ENCODE assay signal across 13 mouse cellular contexts in the genomic region with DNA sequence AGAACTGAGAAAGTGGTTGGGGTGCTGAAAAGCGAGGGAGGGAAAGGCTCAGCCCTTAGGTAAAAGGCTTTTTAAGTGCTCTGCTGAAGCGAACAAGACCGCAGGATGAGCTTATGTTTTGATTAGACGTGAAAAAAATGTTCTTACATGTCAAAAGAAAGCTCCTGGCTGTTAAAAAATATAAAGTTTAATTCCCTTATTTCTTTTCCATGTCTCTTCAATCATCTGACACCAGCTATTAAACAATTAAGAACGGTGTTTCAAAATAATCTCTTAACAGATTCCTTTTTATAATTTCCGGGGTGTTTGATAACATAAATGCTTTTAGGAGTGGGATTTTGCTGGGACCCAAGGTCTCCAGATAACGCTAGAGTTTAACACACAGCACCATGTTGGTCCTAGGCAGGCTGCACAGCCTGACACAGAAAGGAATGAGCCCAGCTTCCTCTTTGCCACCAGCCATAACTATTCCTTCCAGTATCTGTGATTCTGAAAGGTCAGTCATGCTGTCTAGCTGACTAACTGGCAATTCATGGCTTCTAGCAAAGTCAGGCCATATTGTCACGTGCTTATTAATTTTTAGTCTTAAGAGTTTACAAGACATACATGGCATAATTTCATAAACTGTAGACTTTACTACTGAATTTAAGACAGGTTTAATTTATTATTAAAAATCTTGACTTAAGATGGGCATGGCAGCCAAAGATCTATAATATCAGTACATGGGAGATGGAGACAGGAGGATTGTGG.
A peak's percentile ranks its signal among the peaks of the same experiment; 100 is the strongest.
DNase-seq lines count a peak whose midpoint lies in the region; ATAC-seq and TF ChIP-seq lines count a peak whose summit lies in the region.
"Had no signal": no experiment of that assay in that cellular context is flagged by ENCODE, and none has a peak within 500 bp of the region (broad histone marks: within the 10 kb centered on the region; RNA-seq: fewer than 3 reads in every experiment).

No protein-coding gene starts in this region.

- H3K9ac ChIP-seq in intestine, embryonic 14.5 days (ENCODE audit: low read length): no peak overlapping the region
- no peak overlapping the region for H3K9ac ChIP-seq in intestine, postnatal 0 days (ENCODE audit: low read depth, low read length)
- no peak overlapping the region for H3K9ac ChIP-seq in intestine, embryonic 16.5 days (ENCODE audit: low read depth, low read length)
- H3K9ac ChIP-seq: hindbrain, embryonic 12.5 days; liver, postnatal 0 days had no signal

- ATAC-seq in intestine, embryonic 14.5 days (replicated peaks; ENCODE audit: low FRiP score, low TSS enrichment, low read depth): no peak
- no peak for ATAC-seq in intestine, postnatal 0 days
- no peak for ATAC-seq in intestine, embryonic 16.5 days
- ATAC-seq: liver, postnatal 0 days had no signal

- 51% methylated on average over 8 of the region's 8 CpGs for WGBS in intestine, embryonic 14.5 days
- WGBS in intestine, postnatal 0 days: 70% methylated on average over 8 of the region's 8 CpGs
- WGBS in intestine, embryonic 16.5 days: 72% methylated on average over 8 of the region's 8 CpGs

- no peak for DNase-seq in intestine, embryonic 14.5 days (ENCODE audit: low spot score)
- DNase-seq in testis, postnatal 14 days (ENCODE audit: low spot score): no peak
- DNase-seq in urinary bladder, postnatal 36 days (ENCODE audit: low spot score in 2 of 2): no peak
- DNase-seq in natural killer cell, adult 2 months (ENCODE audit: low spot score in 2 of 2): no peak
- DNase-seq: cerebellum, adult 11 months; liver, postnatal 0 days; right cerebral cortex, postnatal 14 days; thymus, postnatal 14 days had no signal

- peaks cover 4% of the 10 kb centered on the region for H3K4me1 ChIP-seq in intestine, embryonic 14.5 days (replicated peaks; ENCODE audit: control insufficient read depth, insufficient read depth, low read length)
- no peaks in the 10 kb centered on the region for H3K4me1 ChIP-seq in intestine, postnatal 0 days (replicated peaks; ENCODE audit: control insufficient read depth, insufficient read depth, low read length)
- H3K4me1 ChIP-seq in testis, adult 2 months (ENCODE audit: control insufficient read depth, insufficient read depth, low read length): no peaks in the 10 kb centered on the region
- no peaks in the 10 kb centered on the region for H3K4me1 ChIP-seq in intestine, embryonic 16.5 days (ENCODE audit: control insufficient read depth, insufficient read depth, low read length)
- H3K4me1 ChIP-seq: hindbrain, embryonic 12.5 days had no signal

- TF ChIP-seq CTCF in intestine, postnatal 0 days (IDR thresholded peaks at IDR 0.05; ENCODE audit: low read depth): no peak
- no peak for TF ChIP-seq CTCF in testis, adult 2 months (IDR thresholded peaks at IDR 0.05; ENCODE audit: control insufficient read depth, insufficient read depth, insufficient replicate concordance, low read depth, low read length)

- no peaks in the 10 kb centered on the region for H3K27me3 ChIP-seq in intestine, embryonic 14.5 days (replicated peaks; ENCODE audit: control insufficient read depth, insufficient read depth, low read length)
- H3K27me3 ChIP-seq in intestine, postnatal 0 days (replicated peaks; ENCODE audit: control insufficient read depth, insufficient read depth, low read length): no peaks in the 10 kb centered on the region
- no peaks in the 10 kb centered on the region for H3K27me3 ChIP-seq in testis, adult 2 months (ENCODE audit: control insufficient read depth, insufficient read depth, low read length)
- H3K27me3 ChIP-seq in intestine, embryonic 16.5 days (replicated peaks; ENCODE audit: control insufficient read depth, insufficient read depth, low read length): no peaks in the 10 kb centered on the region
- H3K27me3 ChIP-seq: hindbrain, embryonic 12.5 days; megakaryocyte, embryonic 14.5 days had no signal

- TF ChIP-seq POLR2A in testis, adult 2 months (IDR thresholded peaks at IDR 0.05; ENCODE audit: control insufficient read depth, low read depth, low read length): no peak

- H3K4me2 ChIP-seq in intestine, embryonic 14.5 days (ENCODE audit: low read length): no peak overlapping the region
- no peak overlapping the region for H3K4me2 ChIP-seq in intestine, postnatal 0 days (replicated peaks; ENCODE audit: low read depth)
- H3K4me2 ChIP-seq in intestine, embryonic 16.5 days (ENCODE audit: low read depth, low read length): no peak overlapping the region
- H3K4me2 ChIP-seq: hindbrain, embryonic 12.5 days had no signal

- H3K4me3 ChIP-seq in intestine, embryonic 14.5 days (ENCODE audit: low read depth, low read length): no peak overlapping the region
- no peak overlapping the region for H3K4me3 ChIP-seq in intestine, postnatal 0 days (ENCODE audit: low read depth, low read length)
- no peak overlapping the region for H3K4me3 ChIP-seq in testis, adult 2 months (ENCODE audit: control insufficient read depth, low read depth, low read length)
- no peak overlapping the region for H3K4me3 ChIP-seq in intestine, embryonic 16.5 days (ENCODE audit: low read length)
- H3K4me3 ChIP-seq: hindbrain, embryonic 12.5 days; megakaryocyte, embryonic 14.5 days had no signal

- H3K27ac ChIP-seq in intestine, embryonic 14.5 days (ENCODE audit: low read depth): peak overlapping the region; percentile 68
- H3K27ac ChIP-seq in intestine, postnatal 0 days (ENCODE audit: low read depth, low read length): no peak overlapping the region
- H3K27ac ChIP-seq in testis, adult 2 months (ENCODE audit: control insufficient read depth, insufficient read depth, low read depth, low read length): peak overlapping the region; percentile 21; the same call in 1 of the 2 replicates
- H3K27ac ChIP-seq in intestine, embryonic 16.5 days (ENCODE audit: low read length): peak overlapping the region; percentile 58
- H3K27ac ChIP-seq: hindbrain, embryonic 12.5 days had no signal

- H3K9me3 ChIP-seq in intestine, embryonic 14.5 days (ENCODE audit: control insufficient read depth, low read length): peaks cover 3% of the 10 kb centered on the region; the same call in 1 of the 2 replicates
- H3K9me3 ChIP-seq in intestine, postnatal 0 days (ENCODE audit: control insufficient read depth): no peaks in the 10 kb centered on the region
- H3K9me3 ChIP-seq in intestine, embryonic 16.5 days (ENCODE audit: control insufficient read depth, low read length): no peaks in the 10 kb centered on the region
- H3K9me3 ChIP-seq: hindbrain, embryonic 12.5 days had no signal

- H3K36me3 ChIP-seq in intestine, embryonic 14.5 days (ENCODE audit: control insufficient read depth, insufficient read depth, low read length): no peaks in the 10 kb centered on the region
- H3K36me3 ChIP-seq in intestine, postnatal 0 days (ENCODE audit: control insufficient read depth, insufficient read depth): no peaks in the 10 kb centered on the region
- no peaks in the 10 kb centered on the region for H3K36me3 ChIP-seq in testis, adult 2 months (ENCODE audit: control insufficient read depth, insufficient read depth, low read length)
- no peaks in the 10 kb centered on the region for H3K36me3 ChIP-seq in intestine, embryonic 16.5 days (ENCODE audit: control insufficient read depth, insufficient read depth, low read length)
- H3K36me3 ChIP-seq: hindbrain, embryonic 12.5 days had no signal
